21 mouse cellular contexts compared by ENCODE assay signal in the genomic region with DNA sequence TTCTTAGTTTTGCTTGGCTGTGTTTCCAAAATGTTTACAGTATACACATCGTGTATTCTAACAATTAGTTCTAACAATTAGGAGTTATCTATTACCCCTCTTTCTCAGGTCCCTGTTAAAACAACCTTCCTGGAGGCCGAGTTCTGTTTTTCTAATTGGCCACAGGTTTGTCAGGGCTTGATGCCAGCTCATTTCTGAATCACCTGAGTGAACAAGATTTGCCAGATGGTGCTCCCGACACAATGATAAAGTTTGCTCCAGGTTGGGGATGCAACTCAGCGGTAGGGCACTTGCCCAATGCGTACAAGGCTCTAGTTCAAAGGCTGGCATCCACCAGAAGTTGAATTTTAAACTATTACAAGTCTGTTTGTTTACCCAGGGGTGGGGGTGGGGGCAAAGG. TPM values are rescaled to one million over a fixed set of nuclear protein-coding genes. Genes with fewer than 3 reads are reported as not detected.
A peak's percentile ranks its signal among the peaks of the same experiment; 100 is the strongest.
DNase-seq lines count a peak whose midpoint lies in the region; ATAC-seq lines count a peak whose summit lies in the region.
"Had no signal": no experiment of that assay in that cellular context is flagged by ENCODE, and none has a peak within 500 bp of the region (broad histone marks: within the 10 kb centered on the region; RNA-seq: fewer than 3 reads in every experiment).

No protein-coding gene starts in this region.

- intact Hi-C loops in gastrocnemius, postnatal 14 days (cut with DNase I; ENCODE audit: low total_unique reads): no loop called here

- no peak for ATAC-seq in erythroblast, adult 5-6 weeks (replicated peaks; ENCODE audit: low FRiP score, poor library complexity, severe bottlenecking)
- ATAC-seq: activated CD4-positive, CD25-positive, alpha-beta regulatory T cell, adult 4 months; intestine, embryonic 15.5 days; Patski had no signal

- peak; percentile 59 for DNase-seq in cerebellum, adult 11-12 months
- no peak for DNase-seq in cerebellum, postnatal 4 days (ENCODE audit: low spot score in 2 of 2)
- DNase-seq in cerebellum, adult 18-20 months: peak; percentile 57 to 61
- peak; percentile 62 for DNase-seq in cerebellum, adult 9-11 months
- DNase-seq in cerebellum, postnatal 36 days: peak; percentile 45 to 57
- DNase-seq in c-Kit-positive CD71-positive TER-119-positive erythroid progenitor cells, embryonic 14.5 days (ENCODE audit: low spot score): no peak
- no peak for DNase-seq in gastrocnemius, postnatal 14 days
- DNase-seq: adrenal gland, postnatal 14 days; forebrain, postnatal 0 days; gastrocnemius, postnatal 25 days; heart, postnatal 10 days; heart, postnatal 4 days; kidney, adult 18-20 months had no signal

RNA-seq across cellular contexts. Expression of gene Fezf2, which starts 57.2 kb away (rescaled TPM):
- total RNA-seq in gastrocnemius, postnatal 14 days (2021): not detected
- total RNA-seq in erythroblast, adult 5-6 weeks (2015; ENCODE audit: low replicate concordance): not detected in 2 replicates
- total RNA-seq in erythroblast, adult 5-6 weeks (2017; ENCODE audit: low replicate concordance): not detected in 2 replicates
- total RNA-seq: adrenal gland, adult 18-20 months; adrenal gland, postnatal 14 days; CH12.LX; gastrocnemius, adult 18-20 months; gastrocnemius, postnatal 25 days; granulocyte monocyte progenitor cell, adult 5-6 weeks; heart, postnatal 10 days; heart, postnatal 4 days had no signal

Comparison
In these comparisons a context has a peak if more than half of its experiments do, and no peak if none do; other contexts are left out.
1. DNase-seq: peak in cerebellum, adult 11-12 months (single experiment), cerebellum, adult 18-20 months (2 of 2), cerebellum, adult 9-11 months (single experiment) and cerebellum, postnatal 36 days (2 of 2); none in cerebellum, postnatal 4 days (0 of 2), c-Kit-positive CD71-positive TER-119-positive erythroid progenitor cells, embryonic 14.5 days (single experiment) and gastrocnemius, postnatal 14 days (single experiment).